Mouse (Mus musculus) layer of hippocampus, adult 2 months (tissue): Measurements from ENCODE around the gene Wdr89. TPM values are rescaled to one million over a fixed set of nuclear protein-coding genes. Genes with fewer than 3 reads are reported as not detected.
A peak's percentile ranks its signal among the peaks of the same experiment; 100 is the strongest.
"Not testable (repeated sequence)": the region's sequence is repeated elsewhere in the genome, so short reads cannot be mapped to it uniquely, and the experiment has no call there.

Source experiments
- DNase-seq, 2 experiments: peaks; one replicate each; pipeline ENCODE4 v3.0.0; 2022; ENCODE audit warnings: low spot score in 2 of 2
- H3K27ac ChIP-seq: fragments of 200-600 bp; 2 replicates; pipeline ENCODE4 v1.8.1; 2022
- H3K4me3 ChIP-seq: fragments of 200-600 bp; 2 replicates; pipeline ENCODE4 v1.8.1; 2022; ENCODE audit warnings: mild to moderate bottlenecking
- CTCF ChIP-seq: fragments of 200-600 bp; conservative IDR thresholded peaks from 2 replicates; pipeline ENCODE4 v1.8.1; 2022; ENCODE audit warnings: antibody characterized with exemption, mild to moderate bottlenecking, moderate library complexity
- long read RNA-seq, 2 experiments: library from polyadenylated mRNA; stranded (forward); transcript quantifications; one replicate each; pipeline ENCODE4 v2.0.0; 2021; ENCODE audit warnings: borderline mapping rate in 2 of 2
- total RNA-seq, 2 experiments: library from RNA; stranded (reverse); gene quantifications; 2 replicates each; pipeline ENCODE4 v1.2.3; 2021

Wdr89 gene
- 1 to 10 TPM; 3.2 to 3.6 TPM for total RNA-seq
- long read RNA-seq, experiment 1, partial matches to known transcripts, result 0 of 2 reads
- long read RNA-seq, experiment 1, other reads (novel, unspliced or antisense), result 2 of 2 reads
- long read RNA-seq, experiment 2, partial matches to known transcripts, result 0 of 3 reads
- long read RNA-seq, experiment 2, other reads (novel, unspliced or antisense), result 1 of 3 reads

- H3K4me3 ChIP-seq, result peak within 1 kb of the TSS; percentile 69
- H3K27ac ChIP-seq, result peak within 1 kb of the TSS; percentile 88
- TF ChIP-seq CTCF, result peak; percentile 60
- peak; percentile 97 to 100 for DNase-seq
Observed at GRCm38 (mm10) chr12:75669258-75670106, at the start of gene Wdr89. Wdr89 (minus strand) TSS chr12:75669537.

- DNase-seq, result no peak
- no peak overlapping the region for H3K27ac ChIP-seq
- no peak overlapping the region for H3K4me3 ChIP-seq
- TF ChIP-seq CTCF, result no peak
Observed at GRCm38 (mm10) chr12:75713596-75713995, 44.3 kb upstream of the Wdr89 start.

GRCm38 (mm10) chr12:75712905-75713304, 43.6 kb upstream of the Wdr89 start:
- not testable (repeated sequence) for H3K4me3 ChIP-seq, H3K27ac ChIP-seq, DNase-seq

GRCm38 (mm10) chr12:75710596-75711376, 41.4 kb upstream of the Wdr89 start:
- no peak for TF ChIP-seq CTCF
- H3K27ac ChIP-seq, result no peak overlapping the region

GRCm38 (mm10) chr12:75709506-75709905, 40.2 kb upstream of the Wdr89 start:
- TF ChIP-seq CTCF, result no peak
- DNase-seq, result no peak
- no peak overlapping the region for H3K27ac ChIP-seq
- H3K4me3 ChIP-seq, result no peak overlapping the region

More at GRCm38 (mm10) chr12:75710596-75711376, 41.4 kb upstream of the Wdr89 start:
- H3K4me3 ChIP-seq, result no peak overlapping the region
- DNase-seq, result no peak

- DNase-seq, result no peak
- Histone ChIP-seq H3K27ac (no peak overlapping the region), H3K4me3 (no peak overlapping the region)
- no peak for TF ChIP-seq CTCF
Observed at GRCm38 (mm10) chr12:75706670-75707069, 37.3 kb upstream of the Wdr89 start.

- no peak for TF ChIP-seq CTCF
- DNase-seq, result no peak
- no peak overlapping the region for H3K27ac ChIP-seq
- H3K4me3 ChIP-seq, result no peak overlapping the region
Observed at GRCm38 (mm10) chr12:75702739-75703122, 33.4 kb upstream of the Wdr89 start.

- Histone ChIP-seq H3K4me3 (peak overlapping the region; percentile 23; the same call in 1 of the 2 replicates), H3K27ac (no peak overlapping the region)
- TF ChIP-seq CTCF, result no peak
- no peak for DNase-seq
Observed at GRCm38 (mm10) chr12:75702084-75702738, 32.9 kb upstream of the Wdr89 start.

- no peak overlapping the region for H3K27ac ChIP-seq
- H3K4me3 ChIP-seq, result peak overlapping the region; percentile 23; the same call in 1 of the 2 replicates
- TF ChIP-seq CTCF, result no peak
- DNase-seq, result no peak
Observed at GRCm38 (mm10) chr12:75701173-75702083, 32.1 kb upstream of the Wdr89 start.

GRCm38 (mm10) chr12:75698692-75699091, 29.4 kb upstream of the Wdr89 start:
- peak; percentile 47 for TF ChIP-seq CTCF
- DNase-seq, result no peak

GRCm38 (mm10) chr12:75695845-75696244, 26.5 kb upstream of the Wdr89 start:
- not testable (repeated sequence) for H3K27ac ChIP-seq, DNase-seq, H3K4me3 ChIP-seq

More at GRCm38 (mm10) chr12:75698692-75699091, 29.4 kb upstream of the Wdr89 start:
- H3K4me3 ChIP-seq, result no peak overlapping the region
- H3K27ac ChIP-seq, result no peak overlapping the region

GRCm38 (mm10) chr12:75689003-75689402, 19.7 kb upstream of the Wdr89 start:
- DNase-seq, result no peak
- Histone ChIP-seq H3K27ac (no peak overlapping the region), H3K4me3 (no peak overlapping the region)
- TF ChIP-seq CTCF, result no peak
